Mouse (Mus musculus) Muller cell, postnatal 12 days (primary cell): ENCODE results near the gene Rasl11a.
"Not testable (repeated sequence)": the region's sequence is repeated elsewhere in the genome, so short reads cannot be mapped to it uniquely, and the experiment has no call there.

Source experiments
- DNase-seq: peaks from one replicate; pipeline ENCODE4 v3.0.0-alpha.2; 2015; ENCODE audit errors: inconsistent ontology term

Rasl11a gene

DNA sequence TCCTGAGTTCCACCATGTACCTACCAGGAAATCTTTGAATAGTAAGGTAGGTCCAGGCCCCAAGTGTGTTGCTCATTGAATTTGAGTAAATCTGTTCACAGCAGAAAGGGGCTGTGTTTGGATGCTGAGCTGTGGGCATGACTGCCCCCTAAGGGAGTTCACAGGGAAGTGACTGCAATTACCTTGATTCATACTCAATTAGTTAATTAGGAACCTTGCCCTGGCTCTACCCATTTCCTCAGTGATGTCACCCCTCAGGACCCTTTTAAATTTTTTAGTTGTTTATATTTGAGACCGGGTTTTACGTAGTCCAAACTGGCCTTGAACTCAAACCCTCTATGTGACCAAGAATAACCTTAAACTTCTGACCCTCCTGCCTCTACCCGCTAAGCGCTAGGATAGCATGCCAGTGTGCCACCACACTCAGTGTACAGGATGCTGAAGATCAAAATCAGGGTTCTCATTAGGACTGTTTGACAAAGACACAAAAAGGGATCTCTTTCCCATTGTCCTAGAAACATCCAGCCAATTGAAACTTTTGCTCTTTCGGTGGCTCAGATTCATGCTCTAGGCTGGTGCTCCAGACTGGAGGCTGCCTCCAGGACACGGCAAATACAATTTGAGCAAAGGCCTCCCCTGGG is 450 bp upstream of the Rasl11a start:
- no peak for DNase-seq

DNA sequence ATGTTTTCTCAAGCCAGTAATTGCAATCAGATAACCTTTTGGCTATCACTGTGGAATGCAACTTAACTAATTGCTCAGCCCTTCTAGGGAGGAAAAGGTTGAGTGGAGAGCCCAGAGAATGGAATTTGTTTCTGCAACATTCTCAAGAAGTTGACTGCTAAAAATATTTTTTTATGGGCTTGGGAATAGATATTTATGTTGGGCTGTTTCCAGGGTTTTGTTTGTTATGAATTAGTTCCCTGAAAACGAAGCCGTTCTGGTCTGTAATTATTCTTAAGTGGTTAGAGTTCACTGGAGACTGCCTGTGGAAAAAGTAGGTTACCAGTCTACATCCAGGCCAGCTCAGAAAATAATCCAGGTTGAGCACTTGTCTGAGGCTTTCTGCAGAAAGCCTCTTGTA is 1.6 kb downstream of the Rasl11a start:
- DNase-seq, result peak; percentile 47

DNA sequence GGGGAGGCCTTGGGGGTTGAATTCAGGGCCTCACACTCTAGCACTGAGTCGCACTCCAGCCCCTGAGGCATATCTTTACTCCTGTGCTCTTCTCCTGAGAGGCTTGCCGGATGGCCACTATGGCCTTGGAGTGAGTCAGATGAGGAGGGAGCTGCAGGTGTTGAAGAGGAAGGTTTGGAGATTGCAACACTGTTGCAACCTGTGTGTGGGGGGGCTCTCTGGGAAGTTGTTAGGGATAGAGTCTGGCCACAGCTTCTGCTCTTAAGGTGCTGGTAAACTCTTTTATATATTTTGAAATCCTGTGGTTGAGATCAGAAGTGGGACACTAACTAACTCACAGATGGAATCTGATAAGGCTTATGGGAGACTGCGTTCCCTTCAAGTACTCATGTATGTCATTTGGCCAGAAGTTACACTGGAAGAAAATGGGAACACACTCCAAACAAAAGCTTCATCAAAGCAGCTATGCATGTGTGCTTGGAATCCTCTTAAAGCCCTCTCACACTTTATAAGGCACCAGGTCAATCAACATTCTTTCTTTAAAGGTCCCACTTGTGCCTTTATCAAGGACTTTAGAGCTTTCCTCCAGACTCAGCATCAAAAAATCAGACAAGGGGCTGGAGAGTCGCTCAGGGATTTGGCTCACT is 4.2 kb downstream of the Rasl11a start:
- no peak for DNase-seq

DNA sequence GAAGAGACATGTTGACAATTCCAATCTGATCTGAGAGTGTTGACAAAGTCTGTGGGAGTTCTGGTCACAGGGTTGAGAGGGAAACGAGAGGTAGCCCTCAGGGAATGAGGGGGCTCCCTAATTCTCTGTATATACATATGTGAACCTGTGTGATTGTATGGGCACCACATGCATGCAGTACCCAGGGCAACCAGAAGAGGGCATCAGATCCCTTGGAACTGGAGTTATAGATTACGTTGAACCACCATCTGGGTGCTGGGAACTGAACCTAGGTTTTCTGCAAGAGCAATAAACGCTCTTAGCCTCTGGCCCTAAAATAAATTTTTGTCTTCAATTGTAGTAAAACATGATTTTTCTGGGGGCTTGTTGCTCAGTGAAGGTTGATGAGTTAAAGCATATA is 11.2 kb downstream of the Rasl11a start:
- DNase-seq, result no peak

DNA sequence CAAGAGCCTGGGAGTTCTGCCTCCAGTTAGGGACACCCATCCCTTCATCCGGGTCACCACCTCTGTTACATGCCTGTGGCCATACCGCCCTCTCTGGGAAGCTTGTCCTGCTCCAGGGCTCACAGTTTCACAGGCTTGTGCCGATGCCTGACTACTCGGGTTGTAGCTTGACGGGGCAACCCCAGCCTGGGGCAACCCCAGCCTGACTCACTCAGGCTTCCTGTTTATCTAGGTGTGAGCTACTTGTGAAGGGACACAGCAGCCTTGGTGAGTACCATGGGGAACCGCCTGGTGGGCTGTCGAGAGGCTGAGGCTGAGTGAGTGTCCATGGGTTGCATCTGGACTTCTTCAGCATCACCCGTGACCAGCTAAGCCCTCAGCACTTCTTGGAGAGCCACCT is 12.7 kb downstream of the Rasl11a start:
- DNase-seq, result no peak

DNA sequence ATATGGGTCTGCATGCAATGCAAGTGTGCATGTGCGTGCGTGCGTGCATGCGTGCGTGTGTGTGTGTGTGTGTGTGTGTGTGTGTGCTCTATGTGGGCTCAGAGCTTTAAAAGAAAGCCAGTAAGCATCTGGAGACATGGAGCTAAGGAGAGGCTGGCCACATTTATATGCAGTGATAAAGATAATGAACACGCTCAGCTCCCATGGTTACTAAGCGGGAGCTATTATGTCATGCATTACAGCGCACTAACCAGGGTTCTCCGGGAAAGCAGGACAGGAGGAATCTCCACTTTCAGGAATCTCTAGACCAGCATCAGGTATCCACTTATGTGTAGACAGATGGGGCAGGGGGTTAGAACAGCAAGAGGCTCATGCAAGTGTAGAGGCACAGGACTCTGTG is 13.9 kb downstream of the Rasl11a start:
- DNase-seq, result no peak

DNA sequence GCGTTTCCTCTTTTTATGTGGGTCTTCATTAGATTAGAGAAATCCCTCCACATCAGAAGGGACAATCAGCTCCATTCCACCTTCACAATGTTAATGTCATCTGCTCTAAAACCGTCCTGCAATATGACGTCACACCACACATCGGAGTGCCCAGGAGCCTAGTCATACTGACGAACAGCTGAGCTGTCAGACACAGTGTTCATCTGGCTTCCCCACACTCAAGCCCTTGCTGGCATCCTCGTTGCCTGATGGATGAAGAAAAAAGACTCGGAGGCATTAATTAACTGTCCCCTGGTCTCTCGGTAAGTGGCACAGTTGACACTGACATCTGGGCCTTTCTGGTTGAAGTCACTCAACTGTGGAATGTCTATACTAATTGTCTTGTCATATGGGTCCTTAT is 14.4 kb downstream of the Rasl11a start:
- DNase-seq, result no peak

DNA sequence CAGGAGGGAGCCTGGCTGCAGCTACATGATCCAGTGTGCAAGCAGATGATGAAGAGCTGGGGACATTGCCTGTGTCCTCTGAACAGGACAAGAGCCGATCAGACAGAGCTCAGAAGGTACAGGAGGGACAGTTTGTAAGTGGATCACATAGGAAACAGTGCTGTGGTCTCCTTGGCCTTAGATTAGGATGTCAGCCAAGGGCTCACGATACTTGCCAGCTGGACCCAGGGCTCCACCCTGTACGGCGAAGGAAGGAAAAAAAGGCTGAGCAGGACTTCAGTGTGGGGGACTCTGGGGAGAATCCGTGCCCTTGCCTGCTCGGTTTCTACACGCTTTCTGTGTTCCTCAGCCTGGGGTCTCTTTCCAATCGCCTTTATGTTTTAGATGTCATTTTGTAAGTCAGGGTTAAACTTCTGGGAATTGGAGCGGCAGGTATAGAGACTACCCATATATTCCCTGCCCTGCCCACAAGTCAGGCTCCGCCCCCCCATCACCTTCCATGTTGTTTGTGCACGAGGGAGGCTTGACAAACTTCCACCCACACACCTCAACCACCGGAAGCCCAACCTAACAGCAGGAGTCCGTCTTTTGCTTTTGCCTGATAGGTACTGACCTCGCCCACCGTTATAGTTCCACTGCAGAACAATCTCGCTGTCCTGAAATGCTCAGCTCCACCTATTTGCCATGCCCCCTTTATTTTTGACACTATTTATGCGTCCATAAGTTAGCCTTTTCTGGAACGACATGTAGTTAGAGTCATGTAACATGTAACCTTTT is 15.5 kb downstream of the Rasl11a start:
- DNase-seq, result no peak

DNA sequence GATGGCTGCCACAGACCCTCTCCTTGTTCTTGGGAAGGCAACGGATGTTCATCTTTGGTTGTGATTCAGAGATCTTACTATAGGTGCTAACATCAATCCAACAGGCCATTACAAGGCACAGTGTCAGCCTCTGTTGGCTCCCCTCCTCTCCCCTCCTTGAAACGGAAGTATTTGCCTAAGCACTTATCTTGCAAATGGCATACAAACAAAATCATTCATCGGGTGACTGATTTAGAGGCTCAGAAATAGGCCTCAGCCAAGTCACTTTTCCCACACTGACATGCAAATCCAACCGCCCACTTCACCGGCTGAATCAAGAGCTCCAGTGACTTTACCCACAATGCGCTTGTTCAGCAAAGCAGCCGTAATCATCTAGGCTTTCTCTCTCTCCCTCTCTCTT is 16.7 kb downstream of the Rasl11a start:
- no peak for DNase-seq

DNA sequence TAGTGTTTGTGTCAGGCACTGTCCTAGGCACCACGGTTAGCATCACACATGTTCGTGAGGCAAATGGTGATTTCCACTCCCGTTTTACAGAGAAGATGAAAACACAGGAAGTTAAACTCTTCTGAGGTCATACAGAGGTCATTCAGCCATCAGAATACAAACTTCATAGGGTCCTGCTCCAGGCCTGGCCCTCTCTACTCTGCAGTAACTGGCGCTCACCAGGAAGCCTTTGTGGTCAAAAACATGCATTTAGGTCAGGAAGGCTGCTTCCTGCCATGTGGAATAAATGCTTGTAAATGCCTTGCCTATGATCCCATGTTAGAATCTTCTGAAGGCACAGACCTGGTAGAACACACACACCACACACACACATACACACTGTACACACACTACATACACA is 20.6 kb downstream of the Rasl11a start:
- no peak for DNase-seq

DNA sequence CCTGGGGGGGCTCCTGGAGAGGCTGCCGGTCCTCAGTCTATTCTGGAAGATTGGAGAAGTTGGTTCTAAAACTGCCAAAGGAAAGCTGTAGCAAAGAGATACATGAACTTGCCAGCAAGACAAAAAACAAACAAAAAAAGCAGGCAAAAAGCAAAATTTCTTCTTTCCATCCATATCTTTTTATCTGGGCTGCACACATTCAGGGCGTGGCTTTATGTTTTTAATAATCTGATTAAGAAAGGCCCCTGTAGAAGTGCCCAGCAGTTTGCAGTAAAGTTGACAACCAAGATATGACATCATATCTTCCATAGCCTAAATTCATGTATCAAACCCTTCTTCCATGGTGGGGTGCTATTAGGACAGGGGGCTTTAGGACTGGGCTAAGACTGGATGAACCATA is 21.4 kb downstream of the Rasl11a start:
- no peak for DNase-seq

DNA sequence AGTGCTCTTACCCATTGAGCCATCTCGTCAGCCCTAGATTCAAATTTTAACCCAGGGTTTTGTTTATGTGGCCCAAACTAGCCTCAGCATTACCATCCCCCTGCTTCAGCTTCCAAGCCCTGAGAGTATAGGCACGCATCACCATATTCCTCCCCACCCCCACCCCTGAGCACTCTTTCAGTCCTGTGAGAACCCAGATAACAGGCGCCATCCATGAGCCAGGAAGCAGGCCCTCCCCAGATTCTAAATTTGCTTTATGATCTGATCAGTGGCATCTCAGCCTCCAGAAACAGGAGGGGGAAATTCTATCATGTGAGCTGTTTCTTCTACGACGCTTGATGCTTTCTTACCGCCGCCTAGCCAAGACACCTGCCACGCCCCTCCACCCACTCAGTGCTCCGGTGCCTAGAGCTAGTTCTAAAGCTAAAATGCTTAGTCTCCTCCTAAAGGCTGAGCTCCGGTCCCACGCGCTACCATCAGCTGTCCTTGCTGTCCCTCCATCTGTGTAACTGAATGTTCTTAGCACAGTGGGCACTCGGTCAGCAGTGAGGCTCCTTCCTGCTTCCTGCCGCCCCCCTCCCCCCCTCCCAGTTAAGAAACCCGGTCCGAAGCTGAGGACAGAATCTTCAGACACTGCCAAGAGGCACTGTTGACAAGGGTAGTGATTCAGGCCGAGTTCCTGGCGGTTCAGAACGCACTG is 22.5 kb downstream of the Rasl11a start:
- DNase-seq, result peak; percentile 61

DNA sequence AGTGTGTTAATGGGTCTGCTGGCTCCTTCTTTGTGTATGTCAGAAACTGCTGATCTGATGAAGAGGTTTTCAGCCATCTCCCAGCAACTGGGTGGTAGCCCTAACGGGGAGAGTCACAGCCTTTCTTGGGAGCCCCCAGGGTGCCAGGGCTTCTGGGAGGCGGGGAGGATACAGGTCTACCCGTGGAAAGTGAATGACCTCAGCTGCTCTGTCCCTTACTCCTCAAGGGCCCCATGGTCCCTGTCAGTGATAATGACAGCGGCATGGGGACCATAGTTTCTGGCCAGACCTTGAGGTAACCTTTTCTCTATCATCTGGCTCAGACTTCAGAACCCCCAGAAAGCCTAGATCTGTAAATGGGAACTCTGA is 23.1 kb downstream of the Rasl11a start:
- no peak for DNase-seq

DNA sequence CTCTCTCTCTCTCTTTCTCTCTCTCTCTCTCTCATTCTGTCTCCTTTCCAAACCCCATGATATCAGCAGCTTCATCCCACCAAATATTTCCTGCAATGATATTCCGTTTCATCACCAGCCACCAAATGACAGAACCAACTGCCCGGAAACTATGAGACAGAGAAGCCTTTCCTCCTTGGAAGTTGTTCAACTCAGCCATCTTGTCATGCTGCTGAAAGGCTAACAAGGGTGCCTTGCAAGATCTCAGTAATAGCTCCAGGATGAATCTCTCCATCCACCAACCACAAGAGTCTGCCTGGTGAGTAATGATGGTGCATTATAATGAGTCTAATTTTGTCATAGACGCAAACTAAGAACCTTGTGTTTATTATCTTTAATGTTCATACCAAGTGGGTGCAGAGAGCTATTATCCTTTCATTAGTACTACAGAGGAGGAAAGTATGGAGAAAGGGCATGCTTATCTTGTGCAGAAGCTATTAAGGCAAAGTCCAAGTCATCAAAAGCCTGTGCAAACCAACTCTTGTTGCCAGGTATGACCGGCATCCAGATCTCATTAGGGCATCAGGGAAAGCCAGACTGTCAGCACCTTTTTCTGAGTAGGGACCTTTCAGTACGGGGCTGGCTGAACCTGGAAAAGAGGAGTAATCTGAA is 28.2 kb downstream of the Rasl11a start:
- peak; percentile 72 for DNase-seq

DNA sequence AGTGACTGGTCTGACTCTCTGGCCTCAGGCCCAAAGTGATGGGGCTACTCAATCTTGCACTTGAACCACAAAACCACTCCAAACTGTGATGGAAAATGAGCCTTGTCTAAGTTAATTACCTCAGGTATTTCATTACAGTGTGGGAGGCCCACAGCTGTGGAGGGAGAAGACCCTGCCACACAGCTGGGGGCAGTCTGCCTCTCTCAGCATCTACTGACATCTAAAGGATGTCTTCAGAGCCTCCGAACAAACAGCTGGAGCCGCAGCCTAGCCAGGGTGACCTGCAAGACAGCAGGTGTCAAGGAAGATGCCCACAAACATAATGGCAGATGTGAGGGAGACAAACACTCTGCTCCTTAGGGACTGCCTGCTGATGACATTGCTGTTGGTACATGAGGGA is 31.2 kb downstream of the Rasl11a start:
- DNase-seq, result no peak

DNA sequence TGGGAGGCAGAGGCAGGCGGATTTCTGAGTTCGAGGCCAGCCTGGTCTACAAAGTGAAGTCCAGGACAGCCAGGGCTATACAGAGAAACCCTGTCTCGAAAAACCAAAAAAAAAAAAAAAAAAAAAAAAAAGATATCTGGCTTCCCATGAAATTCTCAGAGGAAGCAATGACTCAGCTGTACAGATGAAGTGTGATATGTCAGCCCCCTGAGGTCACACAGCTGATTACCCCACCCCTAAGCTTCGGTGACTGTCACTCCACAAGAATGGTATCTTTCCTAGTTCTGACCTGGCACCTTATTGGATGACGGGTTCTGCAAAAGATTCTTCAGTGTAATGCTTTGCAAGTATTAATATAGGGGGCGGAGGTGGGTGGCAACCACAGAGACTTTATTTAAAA is 33.0 kb downstream of the Rasl11a start:
- not testable (repeated sequence) for DNase-seq

DNA sequence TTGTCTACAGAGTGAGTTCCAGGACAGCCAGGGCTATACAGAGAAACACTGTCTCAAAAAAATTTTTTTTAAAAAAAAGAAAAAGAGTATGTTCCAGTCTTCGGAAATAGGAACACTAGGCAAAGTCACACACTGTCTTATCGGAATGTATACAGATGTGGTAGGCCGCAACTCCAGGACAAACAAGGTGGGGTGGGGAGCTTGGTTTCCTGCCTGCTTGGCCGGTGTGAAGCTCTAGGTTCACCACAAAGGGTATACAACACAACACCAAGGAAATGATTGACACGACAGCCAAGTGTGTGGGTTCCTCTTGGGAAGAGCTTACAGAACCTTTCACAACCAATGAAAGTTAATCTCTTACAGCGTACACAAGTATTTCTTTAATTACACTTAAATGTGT is 37.4 kb downstream of the Rasl11a start:
- DNase-seq, result no peak

DNA sequence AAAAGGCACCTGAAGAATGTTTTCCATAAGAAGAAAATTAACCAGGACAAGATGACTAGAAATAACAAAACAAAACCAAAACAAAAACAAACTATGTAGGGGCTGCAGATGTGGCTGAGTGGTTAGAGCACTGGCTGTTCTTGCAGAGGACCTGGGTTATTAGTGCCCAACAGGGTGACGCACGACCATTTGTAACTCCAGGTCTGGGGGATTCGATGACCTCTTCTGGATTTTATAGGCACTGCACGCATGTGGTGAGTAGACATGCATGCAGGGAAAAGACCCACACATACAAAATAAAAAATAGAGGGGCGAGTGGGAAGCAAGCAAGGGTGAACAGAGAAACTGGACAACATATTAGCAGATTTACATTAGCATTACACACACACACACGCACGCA is 38.2 kb downstream of the Rasl11a start:
- no peak for DNase-seq

DNA sequence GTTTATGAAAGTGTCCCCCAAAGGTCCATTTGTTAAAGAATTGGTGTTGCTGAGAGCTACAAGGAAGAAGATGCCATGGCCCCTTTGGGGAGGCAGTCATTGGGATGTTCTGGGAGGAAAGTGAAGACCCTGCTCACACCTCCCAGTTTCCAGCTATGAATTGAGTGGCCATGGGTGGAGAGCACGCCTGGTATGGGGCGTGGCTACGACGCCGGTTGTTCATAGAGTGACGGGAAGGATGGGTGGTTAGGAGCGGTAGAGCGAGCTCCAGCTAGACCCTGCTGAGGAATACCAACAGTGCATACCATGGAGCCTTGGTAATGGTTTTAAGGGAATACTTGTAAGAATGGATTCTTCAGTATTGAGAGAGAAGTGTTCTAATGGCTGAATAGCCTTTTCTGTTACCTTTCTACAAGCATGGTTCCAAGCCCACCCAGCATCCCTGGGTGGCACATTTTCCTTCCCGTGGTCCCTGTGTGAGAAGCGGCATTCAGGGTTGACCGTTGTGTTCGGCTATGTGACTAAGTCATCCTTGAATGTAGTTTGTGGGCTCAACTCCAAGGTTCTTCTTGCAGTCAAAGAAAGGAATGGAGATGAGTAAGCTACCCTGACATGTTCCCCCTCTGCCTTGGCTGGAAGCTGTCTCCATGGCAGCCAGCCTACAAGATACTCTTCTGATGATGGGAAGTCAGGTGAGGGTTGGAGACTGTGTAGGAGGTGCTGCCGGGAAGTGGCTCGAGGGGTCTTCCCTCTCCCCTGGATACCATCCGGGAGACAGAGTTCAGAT is 38.8 kb downstream of the Rasl11a start:
- peak; percentile 89 for DNase-seq

DNA sequence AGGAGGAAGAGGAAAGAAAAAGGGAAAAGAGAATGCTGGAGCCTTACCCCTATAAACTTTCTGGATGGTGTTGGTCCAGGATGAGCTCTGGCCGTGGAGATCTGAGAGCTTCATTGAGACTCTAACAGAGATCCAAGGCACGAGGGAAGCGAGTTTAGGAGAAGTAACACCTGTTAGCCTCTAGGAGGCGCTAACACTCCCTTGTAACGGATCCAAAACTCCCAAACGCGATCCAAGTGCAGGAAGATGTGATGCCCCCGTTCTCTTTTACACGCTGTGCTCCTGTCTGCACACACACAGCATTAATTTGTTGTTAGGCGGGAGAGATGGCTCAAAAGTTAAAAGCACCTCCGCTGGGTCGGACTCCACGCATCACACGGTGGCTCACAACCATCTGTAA is 46.3 kb downstream of the Rasl11a start:
- no peak for DNase-seq

DNA sequence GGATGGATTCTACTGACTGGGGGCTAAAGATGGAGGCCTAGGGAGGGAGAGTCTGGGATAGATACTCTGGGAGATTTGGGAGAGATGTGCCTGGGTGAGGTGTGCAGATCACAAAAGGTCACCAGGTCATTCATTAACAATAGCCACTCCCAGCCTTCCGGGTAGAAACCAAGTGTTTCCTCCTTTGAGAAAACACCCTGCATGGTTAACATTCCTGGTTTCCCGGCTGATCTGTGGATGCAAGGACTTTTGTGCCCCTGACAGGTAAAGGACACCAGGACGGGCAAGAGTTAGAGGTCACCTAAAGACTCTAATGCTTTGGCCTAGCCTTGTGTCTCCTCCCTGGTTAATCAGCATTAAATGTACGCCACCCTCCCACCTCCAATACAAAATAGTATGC is 48.0 kb downstream of the Rasl11a start:
- DNase-seq, result no peak
